Mouse (Mus musculus) MEL (cell line): ENCODE data around the gene Fam172a. TPM values are rescaled to one million over a fixed set of nuclear protein-coding genes. Genes with fewer than 3 reads are reported as not detected.
A peak's percentile ranks its signal among the peaks of the same experiment; 100 is the strongest.

Source experiments
- DNase-seq: peaks from one replicate; pipeline ENCODE4 v3.0.0; 2011; ENCODE audit warnings: low read depth, low spot score
- H3K27ac ChIP-seq: 2 replicates; pipeline ENCODE4 v1.5.1; 2012; ENCODE audit warnings: low read depth, mild to moderate bottlenecking, control low read depth, low read length, moderate library complexity; ENCODE audit not compliant: control insufficient read depth
- H3K27me3 ChIP-seq, 2 experiments: fragments of 150-350 bp in 1 of 2; sonication (generic) in 1 of 2; 2 replicates each; pipeline ENCODE4 v1.6.1; 2012; ENCODE audit warnings: low read length in 2 of 2, mild to moderate bottlenecking in 2 of 2, improper control_type of control experiment in 1 of 2, moderate library complexity in 1 of 2; ENCODE audit not compliant: insufficient read depth in 2 of 2, control insufficient read depth in 1 of 2
- H3K36me3 ChIP-seq, 2 experiments: 2 replicates each; pipeline ENCODE4 v1.6.1; 2012 to 2014; ENCODE audit warnings: low read length in 2 of 2, improper control_type of control experiment in 1 of 2, inconsistent platforms in 1 of 2, mild to moderate bottlenecking in 1 of 2; ENCODE audit not compliant: insufficient read depth in 2 of 2, control insufficient read depth in 1 of 2
- H3K4me1 ChIP-seq, 2 experiments: fragments of 150-350 bp in 1 of 2; sonication (generic) in 1 of 2; 2 replicates each; pipeline ENCODE4 v1.6.1; 2012; ENCODE audit warnings: low read length in 2 of 2, improper control_type of control experiment in 1 of 2, mild to moderate bottlenecking in 1 of 2; ENCODE audit not compliant: insufficient read depth in 2 of 2, control insufficient read depth in 1 of 2
- H3K4me3 ChIP-seq, 2 experiments: fragments of 150-350 bp in 1 of 2; sonication (generic) in 1 of 2; 2 replicates each; pipeline ENCODE4 v1.5.1; 2012; ENCODE audit warnings: low read depth in 2 of 2, low read length in 2 of 2, mild to moderate bottlenecking in 2 of 2, moderate library complexity in 2 of 2, control low read depth in 1 of 2, improper control_type of control experiment in 1 of 2; ENCODE audit not compliant: control insufficient read depth in 1 of 2, insufficient read depth in 1 of 2
- H3K79me2 ChIP-seq: 2 replicates; pipeline ENCODE4 v1.6.1; 2012; ENCODE audit warnings: mild to moderate bottlenecking, low read length, moderate library complexity; ENCODE audit not compliant: control insufficient read depth, poor library complexity, insufficient read depth
- H3K9ac ChIP-seq: 2 replicates; pipeline ENCODE4 v1.6.1; 2012; ENCODE audit warnings: low read depth, mild to moderate bottlenecking, control low read depth, low read length, moderate library complexity; ENCODE audit not compliant: control insufficient read depth, poor library complexity, severe bottlenecking
- H3K9me3 ChIP-seq: fragments of 150-350 bp; sonication (generic); replicated peaks from 2 replicates; pipeline ENCODE4 v1.6.1; 2012; ENCODE audit warnings: mild to moderate bottlenecking, low read length, improper control_type of control experiment, moderate library complexity; ENCODE audit not compliant: insufficient read depth
- CHD2 ChIP-seq: IDR thresholded peaks from 2 replicates; pipeline ENCODE4 v1.6.1; 2011; ENCODE audit warnings: low read length, improper control_type of control experiment
- E2F4 ChIP-seq: IDR thresholded peaks from 2 replicates; pipeline ENCODE4 v1.6.1; 2011; ENCODE audit warnings: low read depth, low read length, improper control_type of control experiment, borderline replicate concordance
- GABPA ChIP-seq: IDR thresholded peaks from 2 replicates; pipeline ENCODE4 v1.6.1; 2012; ENCODE audit warnings: low read depth, mild to moderate bottlenecking, inconsistent platforms, low read length, improper control_type of control experiment, moderate library complexity
- HCFC1 ChIP-seq: IDR thresholded peaks from 2 replicates; pipeline ENCODE4 v1.6.1; 2012; ENCODE audit warnings: low read depth, mild to moderate bottlenecking, inconsistent platforms, low read length, improper control_type of control experiment, moderate library complexity
- MAFK ChIP-seq: IDR thresholded peaks from 2 replicates; pipeline ENCODE4 v1.6.1; 2011; ENCODE audit warnings: low read depth, mild to moderate bottlenecking, low read length, improper control_type of control experiment, borderline replicate concordance
- MYB ChIP-seq: IDR thresholded peaks from 2 replicates; pipeline ENCODE4 v1.6.1; 2011; ENCODE audit warnings: mild to moderate bottlenecking, low read depth, low read length, improper control_type of control experiment
- NRF1 ChIP-seq: IDR thresholded peaks from 2 replicates; pipeline ENCODE4 v1.6.1; 2014; ENCODE audit warnings: low read depth, mild to moderate bottlenecking, inconsistent platforms, low read length, improper control_type of control experiment, moderate library complexity; ENCODE audit not compliant: poor library complexity, insufficient read depth, severe bottlenecking
- POLR2A ChIP-seq, 2 experiments: IDR thresholded peaks; 2 replicates each; pipeline ENCODE4 v1.6.1; 2011 to 2012; ENCODE audit warnings: low read length in 2 of 2, mild to moderate bottlenecking in 2 of 2, control low read depth in 1 of 2, improper control_type of control experiment in 1 of 2, low read depth in 1 of 2, moderate library complexity in 1 of 2; ENCODE audit not compliant: control insufficient read depth in 1 of 2, insufficient read depth in 1 of 2, poor library complexity in 1 of 2
- POLR2AphosphoS2 ChIP-seq: IDR thresholded peaks from 2 replicates; pipeline ENCODE4 v1.6.1; 2011; ENCODE audit warnings: low read length, improper control_type of control experiment
- RAD21 ChIP-seq: IDR thresholded peaks from 2 replicates; pipeline ENCODE4 v1.6.1; 2011; ENCODE audit warnings: mild to moderate bottlenecking, low read depth, low read length, improper control_type of control experiment
- RCOR1 ChIP-seq: IDR thresholded peaks from 2 replicates; pipeline ENCODE4 v1.6.1; 2012; ENCODE audit warnings: low read depth, mild to moderate bottlenecking, inconsistent platforms, low read length, improper control_type of control experiment
- SIN3A ChIP-seq: IDR thresholded peaks from 2 replicates; pipeline ENCODE4 v1.6.1; 2012; ENCODE audit warnings: low read length, improper control_type of control experiment, inconsistent platforms
- SMC3 ChIP-seq: IDR thresholded peaks from 2 replicates; pipeline ENCODE4 v1.6.1; 2011; ENCODE audit warnings: low read depth, low read length, improper control_type of control experiment
- TBP ChIP-seq: IDR thresholded peaks from 2 replicates; pipeline ENCODE4 v1.8.0; 2011; ENCODE audit warnings: low read depth, low read length, improper control_type of control experiment
- TCF12 ChIP-seq: IDR thresholded peaks from 2 replicates; pipeline ENCODE4 v1.6.1; 2014; ENCODE audit warnings: low read depth, mild to moderate bottlenecking, inconsistent platforms, low read length, improper control_type of control experiment, moderate library complexity
- USF1 ChIP-seq: IDR thresholded peaks from 2 replicates; pipeline ENCODE4 v1.6.1; 2014; ENCODE audit warnings: low read depth, mild to moderate bottlenecking, inconsistent platforms, low read length, improper control_type of control experiment, moderate library complexity
- ZKSCAN1 ChIP-seq: IDR thresholded peaks from 2 replicates; pipeline ENCODE4 v1.6.1; 2012; ENCODE audit warnings: low read depth, mild to moderate bottlenecking, inconsistent platforms, low read length, improper control_type of control experiment, moderate library complexity
- polyA plus RNA-seq, 2 experiments: library from polyadenylated mRNA; stranded (reverse) in 1 of 2; unstranded in 1 of 2; fragments of >175 nt in 1 of 2; fragments of >200 nt in 1 of 2; gene quantifications; 2 replicates each; pipeline versions ENCODE4 v1.2.1 to v1.2.4; 2012; ENCODE audit warnings: low replicate concordance in 2 of 2, low read depth in 1 of 2; ENCODE audit not compliant: insufficient read length in 2 of 2, insufficient read depth in 1 of 2, missing spikeins in 1 of 2
- total RNA-seq: library from RNA; depleted of rRNA; stranded (reverse); fragments of 300-350 nt; gene quantifications from 2 replicates; pipeline ENCODE4 v1.2.3, GENCODE M21; 2012

Gene Fam172a
- total and polyA plus RNA-seq, 3 experiments: 13.4 to 358 (median 19.6) TPM

GRCm38 (mm10) chr13:78113978-78114377 lies 412.1 kb downstream of the Fam172a start:
- no peaks in the 10 kb centered on the region for H3K36me3 ChIP-seq
- H3K79me2 ChIP-seq: no peaks in the 10 kb centered on the region
- no peaks in the 10 kb centered on the region for H3K27me3 ChIP-seq
- no peaks in the 10 kb centered on the region for H3K9me3 ChIP-seq
- TF ChIP-seq HCFC1 (no peak), GABPA (no peak), POLR2A (IDR thresholded peaks at IDR 0.05; ENCODE audit: control insufficient read depth in 1 of 2, insufficient read depth in 1 of 2, low read depth in 1 of 2, low read length in 2 of 2, poor library complexity in 1 of 2) (no peak), MYB (no peak), USF1 (no peak), RCOR1 (no peak), NRF1 (no peak), POLR2AphosphoS2 (no peak), SIN3A (no peak), RAD21 (no peak), CHD2 (no peak), ZKSCAN1 (no peak)
- no peak overlapping the region for H3K27ac ChIP-seq
- no peak for DNase-seq
- H3K9ac ChIP-seq: no peak overlapping the region
- H3K4me3 ChIP-seq: no peak overlapping the region
- no peaks in the 10 kb centered on the region; a peak in 1 of 4 replicates for H3K4me1 ChIP-seq

- H3K79me2 ChIP-seq: no peaks in the 10 kb centered on the region
- no peak for TF ChIP-seq E2F4
- no peak for TF ChIP-seq TBP
- no peak for TF ChIP-seq SMC3
- no peak for TF ChIP-seq POLR2AphosphoS2
- TF ChIP-seq RCOR1: no peak
- no peak for TF ChIP-seq SIN3A
- TF ChIP-seq TCF12: no peak
- TF ChIP-seq MAFK: peak; percentile 53; the same call in 1 of the 2 replicates
- no peak for TF ChIP-seq MYB
- no peaks in the 10 kb centered on the region; a peak in 1 of 4 replicates for H3K4me1 ChIP-seq
- no peak overlapping the region for H3K27ac ChIP-seq
- H3K36me3 ChIP-seq: no peaks in the 10 kb centered on the region
- no peak overlapping the region for H3K4me3 ChIP-seq
- H3K27me3 ChIP-seq: no peaks in the 10 kb centered on the region
- no peak for DNase-seq
- H3K9ac ChIP-seq: no peak overlapping the region
- H3K9me3 ChIP-seq: no peaks in the 10 kb centered on the region
Observed at GRCm38 (mm10) chr13:78118715-78119114, 416.9 kb downstream of the Fam172a start.
